Mouse (Mus musculus) hindbrain, postnatal 0 days (tissue): Measurements from ENCODE around the gene Slc11a1. TPM values are rescaled to one million over a fixed set of nuclear protein-coding genes. Genes with fewer than 3 reads are reported as not detected.

Source experiments
- ATAC-seq: fragments of 200-750 bp; cut with Nextera tagmentation; 2 replicates; pipeline ENCODE4 v1.8.0; 2017; ENCODE audit warnings: mild to moderate bottlenecking, moderate TSS enrichment, moderate library complexity
- DNase-seq: peaks from one replicate; pipeline ENCODE4 v3.0.0-alpha.2; 2015; ENCODE audit warnings: low spot score
- H3K27ac ChIP-seq: fragments of 300-500 bp; sonication (generic); 2 replicates; pipeline ENCODE4 v1.5.1; 2014; ENCODE audit warnings: mild to moderate bottlenecking
- H3K27me3 ChIP-seq: fragments of 300-500 bp; sonication (generic); 2 replicates; pipeline ENCODE4 v1.6.1; 2014; ENCODE audit warnings: low read length, mixed read lengths; ENCODE audit not compliant: insufficient read depth
- H3K36me3 ChIP-seq: fragments of 300-500 bp; sonication (generic); 2 replicates; pipeline ENCODE4 v1.6.1; 2014; ENCODE audit warnings: low read length, mixed read lengths; ENCODE audit not compliant: insufficient read depth
- H3K4me1 ChIP-seq: fragments of 300-500 bp; sonication (generic); 2 replicates; pipeline ENCODE4 v1.6.1; 2014; ENCODE audit warnings: antibody characterized with exemption, low read length, mixed read lengths; ENCODE audit not compliant: insufficient read depth
- H3K4me2 ChIP-seq: fragments of 300-500 bp; sonication (generic); 2 replicates; pipeline ENCODE4 v1.6.1; 2014; ENCODE audit warnings: low read depth, mild to moderate bottlenecking, low read length, moderate library complexity, mixed read lengths
- H3K4me3 ChIP-seq: fragments of 300-500 bp; sonication (generic); 2 replicates; pipeline ENCODE4 v1.5.1; 2014; ENCODE audit warnings: low read length
- H3K9ac ChIP-seq: fragments of 300-500 bp; sonication (generic); replicated peaks from 2 replicates; pipeline ENCODE4 v1.6.1; 2014; ENCODE audit warnings: mild to moderate bottlenecking, low read length, moderate library complexity, mixed read lengths
- H3K9me3 ChIP-seq: fragments of 300-500 bp; sonication (generic); 2 replicates; pipeline ENCODE4 v1.6.1; 2016; ENCODE audit warnings: low read length, mixed read lengths
- CTCF ChIP-seq: IDR thresholded peaks from 2 replicates; pipeline ENCODE4 v1.5.1; 2016; ENCODE audit warnings: antibody characterized with exemption, control low read depth, low read depth
- WGBS: fragments of 180-500 bp; shearing (Covaris S2); extraction: QIAGEN DNeasy Blood & Tissue Kit; methylation state at CpG from one replicate; pipeline ENCODE4 v1.1.7; 2014; 5-methylcytosine and 5-hydroxymethylcytosine counted together
- polyA plus RNA-seq: library from polyadenylated mRNA; unstranded; fragments of >200 nt; fragmentation: Nextera tagmentation; extraction: Ambion mirVana; gene quantifications from 2 replicates; pipeline ENCODE4 v1.2.1, GENCODE M21; 2015
- total RNA-seq: library from RNA; depleted of rRNA; stranded (reverse); fragments of >200 nt; gene quantifications from 2 replicates; pipeline ENCODE4 v1.2.3, GENCODE M21; 2014

Slc11a1 gene
- total and polyA plus RNA-seq, 2 experiments from 2014 or later: 2.9 to 10.6 TPM

- TF ChIP-seq CTCF: no peak
- H3K4me1 ChIP-seq: no peaks in the 10 kb centered on the region; the same call in 1 of the 2 replicates
Observed at GRCm38 (mm10) chr1:74364270-74364669, 10.7 kb upstream of the Slc11a1 start.

GRCm38 (mm10) chr1:74367886-74368645, 6.9 kb upstream of the Slc11a1 start:
- Histone ChIP-seq H3K9ac (peak overlapping the region; percentile 23; the same call in 1 of the 2 replicates), H3K9me3 (no peaks in the 10 kb centered on the region), H3K36me3 (no peaks in the 10 kb centered on the region), H3K4me2 (peak overlapping the region; percentile 59), H3K4me3 (peak overlapping the region; percentile 27), H3K4me1 (no peaks in the 10 kb centered on the region; the same call in 1 of the 2 replicates), H3K27ac (no peak overlapping the region), H3K27me3 (no peaks in the 10 kb centered on the region)
- 23% methylated on average over 34 of the region's 34 CpGs for whole genome bisulfite sequencing
- peak; percentile 76; the same call in 1 of the 2 replicates for ATAC-seq
- DNase-seq: peak; percentile 63
- TF ChIP-seq CTCF: 0 out of 2 replicates have a peak, but pooled peaks have one; percentile 15

More at GRCm38 (mm10) chr1:74364270-74364669, 10.7 kb upstream of the Slc11a1 start:
- Histone ChIP-seq H3K9ac (no peak overlapping the region), H3K9me3 (no peaks in the 10 kb centered on the region), H3K36me3 (no peaks in the 10 kb centered on the region), H3K4me2 (no peak overlapping the region), H3K27me3 (no peaks in the 10 kb centered on the region), H3K4me3 (no peak overlapping the region), H3K27ac (no peak overlapping the region)
- 83% methylated on average over 8 of the region's 8 CpGs for WGBS
- DNase-seq: no peak
- no peak for ATAC-seq

GRCm38 (mm10) chr1:74370040-74370439, 5.0 kb upstream of the Slc11a1 start:
- no peak for TF ChIP-seq CTCF
- ATAC-seq (no peak), DNase-seq (no peak)
- no peak overlapping the region for H3K4me3 ChIP-seq
- H3K4me2 ChIP-seq: no peak overlapping the region
- H3K4me1 ChIP-seq: no peaks in the 10 kb centered on the region; the same call in 1 of the 2 replicates
- H3K9ac ChIP-seq: no peak overlapping the region
- WGBS: 50% methylated on average over 4 of the region's 4 CpGs
- no peaks in the 10 kb centered on the region for H3K9me3 ChIP-seq
- no peak overlapping the region for H3K27ac ChIP-seq
- H3K27me3 ChIP-seq: no peaks in the 10 kb centered on the region
- no peaks in the 10 kb centered on the region for H3K36me3 ChIP-seq

- H3K4me2 ChIP-seq: no peak overlapping the region
- H3K9ac ChIP-seq: no peak overlapping the region
- H3K4me1 ChIP-seq: no peaks in the 10 kb centered on the region; the same call in 1 of the 2 replicates
- H3K27me3 ChIP-seq: no peaks in the 10 kb centered on the region
- H3K4me3 ChIP-seq: no peak overlapping the region
- 82% methylated on average over 4 of the region's 4 CpGs for WGBS
- H3K27ac ChIP-seq: no peak overlapping the region
- no peaks in the 10 kb centered on the region for H3K36me3 ChIP-seq
- TF ChIP-seq CTCF: no peak
- no peak for ATAC-seq
- no peak for DNase-seq
- H3K9me3 ChIP-seq: no peaks in the 10 kb centered on the region
Observed at GRCm38 (mm10) chr1:74373372-74373771, 1.6 kb upstream of the Slc11a1 start.

GRCm38 (mm10) chr1:74375561-74375960, 566 bp downstream of the Slc11a1 start:
- no peak overlapping the region for H3K27ac ChIP-seq
- ATAC-seq: no peak
- 79% methylated on average over 10 of the region's 10 CpGs for WGBS
- H3K9ac ChIP-seq: no peak overlapping the region
- H3K9me3 ChIP-seq: no peaks in the 10 kb centered on the region
- no peak for TF ChIP-seq CTCF
- no peaks in the 10 kb centered on the region for H3K4me1 ChIP-seq
- H3K36me3 ChIP-seq: no peaks in the 10 kb centered on the region
- H3K4me2 ChIP-seq: no peak overlapping the region
- no peak overlapping the region for H3K4me3 ChIP-seq
- no peak for DNase-seq
- no peaks in the 10 kb centered on the region for H3K27me3 ChIP-seq

GRCm38 (mm10) chr1:74376396-74376795, 1.4 kb downstream of the Slc11a1 start:
- H3K4me3 ChIP-seq: no peak overlapping the region
- 79% methylated on average over 4 of the region's 4 CpGs for WGBS
- ATAC-seq (no peak), DNase-seq (no peak)
- H3K27ac ChIP-seq: no peak overlapping the region
- no peaks in the 10 kb centered on the region for H3K9me3 ChIP-seq
- no peak overlapping the region for H3K4me2 ChIP-seq
- no peaks in the 10 kb centered on the region for H3K27me3 ChIP-seq
- no peak overlapping the region for H3K9ac ChIP-seq
- H3K4me1 ChIP-seq: no peaks in the 10 kb centered on the region
- TF ChIP-seq CTCF: no peak
- no peaks in the 10 kb centered on the region for H3K36me3 ChIP-seq

GRCm38 (mm10) chr1:74379058-74379504, 4.1 kb downstream of the Slc11a1 start:
- Histone ChIP-seq H3K36me3 (no peaks in the 10 kb centered on the region), H3K9ac (no peak overlapping the region), H3K4me3 (no peak overlapping the region), H3K9me3 (no peaks in the 10 kb centered on the region), H3K4me1 (no peaks in the 10 kb centered on the region), H3K4me2 (no peak overlapping the region), H3K27me3 (no peaks in the 10 kb centered on the region), H3K27ac (no peak overlapping the region)
- WGBS: 90% methylated on average over 7 of the region's 7 CpGs
- no peak for TF ChIP-seq CTCF
- ATAC-seq (no peak), DNase-seq (no peak)
